Mouse (Mus musculus) lung, adult 18-20 months (tissue): ENCODE measurements at regions not wholly inside any gene's neighbourhood (a gene's known extent, or its start where the extent isn't known, plus 50 kb on each side); places are given as distances from the start of the nearest gene placed in this dataset.
"Not testable (repeated sequence)": the region's sequence is repeated elsewhere in the genome, so short reads cannot be mapped to it uniquely, and the experiment has no call there.

Experiments
- DNase-seq, 2 experiments: peaks; one replicate each; pipeline ENCODE4 v3.0.0; 2022; ENCODE audit warnings: mixed read lengths in 2 of 2

- no peak for DNase-seq
Observed at GRCm38 (mm10) chr15:62273855-62274488, 1351.2 kb upstream of the A1bg start.

GRCm38 (mm10) chr15:62272755-62273154 lies 1349.9 kb upstream of the A1bg start:
- no peak for DNase-seq

- DNase-seq = no peak
Observed at GRCm38 (mm10) chr15:62271428-62271827, 1348.6 kb upstream of the A1bg start.

- no peak for DNase-seq
Observed at GRCm38 (mm10) chr15:62268189-62268588, 1345.4 kb upstream of the A1bg start.

- DNase-seq = no peak
Observed at GRCm38 (mm10) chr15:62267536-62267935, 1344.7 kb upstream of the A1bg start.

GRCm38 (mm10) chr15:62266025-62266424 lies 1343.2 kb upstream of the A1bg start:
- DNase-seq = no peak

GRCm38 (mm10) chr15:62265484-62265937 lies 1342.7 kb upstream of the A1bg start:
- DNase-seq = no peak

- no peak for DNase-seq
Observed at GRCm38 (mm10) chr15:62264966-62265365, 1342.2 kb upstream of the A1bg start.

GRCm38 (mm10) chr15:62264183-62264582 lies 1341.4 kb upstream of the A1bg start:
- DNase-seq = no peak

- no peak for DNase-seq
Observed at GRCm38 (mm10) chr15:62262487-62262886, 1339.7 kb upstream of the A1bg start.

GRCm38 (mm10) chr15:62261520-62261919 lies 1338.7 kb upstream of the A1bg start:
- DNase-seq = peak in 1 of 2 experiments; percentile 12

- DNase-seq = no peak
Observed at GRCm38 (mm10) chr15:62258611-62259010, 1335.8 kb upstream of the A1bg start.

- DNase-seq = peak; percentile 35 to 56
Observed at GRCm38 (mm10) chr15:62257955-62258354, 1335.1 kb upstream of the A1bg start.

GRCm38 (mm10) chr15:62257110-62257667 lies 1334.4 kb upstream of the A1bg start:
- no peak for DNase-seq

GRCm38 (mm10) chr15:62255571-62255970 lies 1332.8 kb upstream of the A1bg start:
- no peak for DNase-seq

- DNase-seq = no peak
Observed at GRCm38 (mm10) chr15:62253724-62254123, 1330.9 kb upstream of the A1bg start.

GRCm38 (mm10) chr15:62252078-62252833 lies 1329.4 kb upstream of the A1bg start:
- DNase-seq = not testable (repeated sequence)

- DNase-seq = no peak
Observed at GRCm38 (mm10) chr15:62249436-62249835, 1326.6 kb upstream of the A1bg start.

GRCm38 (mm10) chr15:62246561-62247079 lies 1323.8 kb upstream of the A1bg start:
- no peak for DNase-seq

GRCm38 (mm10) chr15:62245237-62245636 lies 1322.4 kb upstream of the A1bg start:
- no peak for DNase-seq

- DNase-seq = no peak
Observed at GRCm38 (mm10) chr15:62244819-62245218, 1322.0 kb upstream of the A1bg start.

- DNase-seq = no peak
Observed at GRCm38 (mm10) chr15:62240031-62240430, 1317.2 kb upstream of the A1bg start.

- DNase-seq = no peak
Observed at GRCm38 (mm10) chr15:62238503-62239045, 1315.8 kb upstream of the A1bg start.
